Mouse (Mus musculus) erythroblast, embryonic 14.5 days (primary cell): Measurements from ENCODE around the gene Twsg1. TPM values are rescaled to one million over a fixed set of nuclear protein-coding genes. Genes with fewer than 3 reads are reported as not detected.

Experiments
- H3K27me3 ChIP-seq: 2 replicates; pipeline ENCODE4 v1.6.1; 2012; ENCODE audit warnings: inconsistent platforms; ENCODE audit not compliant: control insufficient read depth
- H3K36me3 ChIP-seq: 2 replicates; pipeline ENCODE4 v1.6.1; 2012; ENCODE audit warnings: mild to moderate bottlenecking, inconsistent platforms; ENCODE audit not compliant: control insufficient read depth
- H3K4me1 ChIP-seq: 2 replicates; pipeline ENCODE4 v1.6.1; 2012; ENCODE audit warnings: inconsistent platforms; ENCODE audit not compliant: control insufficient read depth
- H3K4me3 ChIP-seq: replicated peaks from 2 replicates; pipeline ENCODE3; 2012; ENCODE audit warnings: moderate library complexity, mild to moderate bottlenecking, inconsistent platforms
- H3K9me3 ChIP-seq: 2 replicates; pipeline ENCODE4 v1.6.1; 2012; ENCODE audit warnings: low read length, inconsistent platforms, mixed read lengths; ENCODE audit not compliant: control insufficient read depth
- GATA1 ChIP-seq: IDR thresholded peaks from 2 replicates; pipeline ENCODE4 v1.6.1; 2012; ENCODE audit warnings: low read length, inconsistent platforms, mixed read lengths
- TAL1 ChIP-seq: IDR thresholded peaks from 3 replicates; pipeline ENCODE4 v1.6.1; 2012; ENCODE audit warnings: low read length, inconsistent platforms, mixed read lengths
- polyA plus RNA-seq: library from polyadenylated mRNA; stranded (reverse); fragments of >175 nt; gene quantifications from 2 replicates; pipeline ENCODE4 v1.2.3, GENCODE M21; 2012

Twsg1 gene
- polyA plus RNA-seq, 1 experiment = 0.20 TPM

DNA sequence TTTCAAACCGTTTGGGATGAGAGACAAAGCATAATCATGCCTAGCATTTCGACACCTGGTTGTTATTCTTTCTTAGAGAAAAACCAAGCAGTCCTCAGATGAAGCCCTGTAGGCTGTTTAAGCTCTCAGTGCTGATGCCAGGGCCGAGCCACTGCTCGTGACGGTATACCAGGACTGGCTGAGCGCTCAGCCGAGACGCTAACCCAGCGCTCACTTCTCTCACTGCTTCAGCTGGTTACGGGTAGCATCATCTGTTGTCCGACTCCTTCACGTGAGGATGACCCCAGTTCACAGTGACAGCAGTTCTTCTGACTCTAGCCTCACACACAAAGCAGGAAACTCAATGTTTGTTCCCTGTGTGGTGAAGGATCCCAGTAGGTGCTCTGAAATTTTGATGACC lies 10.8 kb downstream of the Twsg1 start:
- Histone ChIP-seq H3K36me3 (peaks cover 30% of the 10 kb centered on the region), H3K27me3 (no peaks in the 10 kb centered on the region), H3K4me1 (peaks cover 7% of the 10 kb centered on the region), H3K9me3 (no peaks in the 10 kb centered on the region), H3K4me3 (no peak overlapping the region)
- TF ChIP-seq GATA1 = no peak
- TF ChIP-seq TAL1 = no peak

GRCm38 (mm10) chr17:65939461-65940192 lies 11.4 kb downstream of the Twsg1 start:
- peaks cover 4% of the 10 kb centered on the region for H3K4me1 ChIP-seq
- peaks cover 30% of the 10 kb centered on the region for H3K36me3 ChIP-seq
- no peaks in the 10 kb centered on the region for H3K9me3 ChIP-seq
- no peak overlapping the region for H3K4me3 ChIP-seq
- no peaks in the 10 kb centered on the region for H3K27me3 ChIP-seq
- TF ChIP-seq GATA1 = no peak
- no peak for TF ChIP-seq TAL1

- Histone ChIP-seq H3K9me3 (peaks cover 3% of the 10 kb centered on the region; the same call in 1 of the 2 replicates), H3K4me3 (no peak overlapping the region), H3K36me3 (peaks cover 39% of the 10 kb centered on the region), H3K4me1 (peaks cover 4% of the 10 kb centered on the region), H3K27me3 (no peaks in the 10 kb centered on the region)
- no peak for TF ChIP-seq TAL1
- no peak for TF ChIP-seq GATA1
These were observed 13.4 kb downstream of the Twsg1 start for GRCm38 (mm10) chr17:65937671-65938070.

DNA sequence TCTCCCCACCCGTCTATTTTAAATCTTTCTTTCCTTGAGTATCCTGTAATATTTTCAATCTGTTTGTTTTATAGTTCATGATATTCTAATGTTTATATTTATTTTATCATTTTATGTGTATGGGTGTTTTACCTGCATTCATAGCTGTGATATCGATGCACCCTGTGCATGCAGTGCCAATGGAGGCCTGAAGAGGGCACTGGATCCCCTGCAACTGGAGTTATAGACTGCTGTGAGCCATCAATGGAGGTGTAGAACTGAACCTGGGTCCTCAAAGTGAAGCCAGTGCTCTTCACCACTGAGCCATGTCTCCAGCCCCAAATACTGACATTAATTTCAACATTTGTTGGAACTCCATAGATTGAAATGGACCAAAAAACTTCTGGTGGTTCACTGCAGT lies 17.3 kb downstream of the Twsg1 start:
- peaks cover 3% of the 10 kb centered on the region; the same call in 1 of the 2 replicates for H3K9me3 ChIP-seq
- peaks cover 41% of the 10 kb centered on the region for H3K36me3 ChIP-seq
- no peak for TF ChIP-seq TAL1
- no peak for TF ChIP-seq GATA1
- H3K4me3 ChIP-seq = no peak overlapping the region
- no peaks in the 10 kb centered on the region for H3K4me1 ChIP-seq
- H3K27me3 ChIP-seq = no peaks in the 10 kb centered on the region

DNA sequence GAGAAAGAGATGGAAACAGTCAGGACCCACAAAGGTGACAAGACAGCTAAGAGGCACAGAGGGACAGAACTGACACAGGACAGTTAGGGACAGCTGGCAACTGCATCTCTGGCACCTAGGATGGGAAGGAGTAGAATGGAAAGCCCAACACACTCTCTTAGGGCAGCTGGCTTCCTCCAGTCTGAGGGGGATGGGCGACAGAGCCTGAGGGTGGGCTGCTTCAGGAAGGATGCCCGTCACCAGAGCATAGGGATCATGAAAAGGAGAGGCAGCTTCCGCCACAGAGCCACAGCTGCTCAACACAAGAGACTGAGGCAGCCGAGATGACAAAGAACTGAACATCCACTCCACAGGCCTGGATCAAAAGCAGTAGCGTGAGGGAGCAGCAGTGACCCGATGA lies 19.5 kb downstream of the Twsg1 start:
- TF ChIP-seq GATA1 (no peak), TAL1 (no peak)
- peaks cover 3% of the 10 kb centered on the region; the same call in 1 of the 2 replicates for H3K9me3 ChIP-seq
- H3K36me3 ChIP-seq = peaks cover 45% of the 10 kb centered on the region
- no peaks in the 10 kb centered on the region for H3K4me1 ChIP-seq
- no peaks in the 10 kb centered on the region for H3K27me3 ChIP-seq
- no peak overlapping the region for H3K4me3 ChIP-seq

GRCm38 (mm10) chr17:65930960-65931359 lies 20.1 kb downstream of the Twsg1 start:
- peaks cover 3% of the 10 kb centered on the region; the same call in 1 of the 2 replicates for H3K9me3 ChIP-seq
- H3K4me1 ChIP-seq = no peaks in the 10 kb centered on the region
- TF ChIP-seq TAL1 = no peak
- no peak for TF ChIP-seq GATA1
- no peak overlapping the region for H3K4me3 ChIP-seq
- H3K36me3 ChIP-seq = peaks cover 46% of the 10 kb centered on the region
- no peaks in the 10 kb centered on the region for H3K27me3 ChIP-seq

DNA sequence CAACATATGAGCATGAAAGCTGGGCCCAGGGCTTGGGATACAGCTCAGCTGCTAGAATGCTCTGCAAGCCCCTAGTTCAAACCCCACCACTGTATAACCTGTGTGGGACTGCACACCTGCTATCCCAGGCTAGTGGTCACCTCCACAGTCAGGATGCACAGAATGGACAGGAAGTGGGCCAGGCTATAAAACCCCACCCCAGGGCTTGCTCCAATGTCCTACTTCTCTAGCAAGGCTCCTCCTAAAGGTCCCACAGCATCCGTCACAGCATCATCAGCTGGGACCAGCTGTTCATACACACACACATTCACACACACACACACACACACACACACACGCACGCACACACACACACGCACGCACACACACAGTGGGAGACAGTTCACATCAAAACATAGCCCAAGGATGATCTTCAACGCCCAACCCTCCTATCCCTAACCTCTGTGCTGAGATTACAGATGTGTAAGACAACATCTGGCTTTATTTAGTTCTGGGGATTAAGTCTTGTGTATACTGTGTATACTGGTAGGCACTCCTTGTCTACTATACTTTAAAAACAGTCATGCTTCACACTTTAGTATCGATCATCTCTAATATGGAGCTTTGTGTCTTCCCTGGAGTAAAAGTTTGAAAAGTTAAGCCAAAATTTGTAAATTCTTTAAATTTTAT lies 20.7 kb downstream of the Twsg1 start:
- TF ChIP-seq GATA1 = no peak
- TF ChIP-seq TAL1 = no peak
- H3K9me3 ChIP-seq = peaks cover 3% of the 10 kb centered on the region; the same call in 1 of the 2 replicates

GRCm38 (mm10) chr17:65929319-65929978 lies 21.6 kb downstream of the Twsg1 start:
- peaks cover 52% of the 10 kb centered on the region for H3K36me3 ChIP-seq
- no peak for TF ChIP-seq GATA1
- TF ChIP-seq TAL1 = no peak
- H3K4me3 ChIP-seq = no peak overlapping the region

More for the DNA sequence above, 20.7 kb downstream of the Twsg1 start:
- no peak overlapping the region for H3K4me3 ChIP-seq
- H3K4me1 ChIP-seq = no peaks in the 10 kb centered on the region
- no peaks in the 10 kb centered on the region for H3K27me3 ChIP-seq
- peaks cover 47% of the 10 kb centered on the region for H3K36me3 ChIP-seq

DNA sequence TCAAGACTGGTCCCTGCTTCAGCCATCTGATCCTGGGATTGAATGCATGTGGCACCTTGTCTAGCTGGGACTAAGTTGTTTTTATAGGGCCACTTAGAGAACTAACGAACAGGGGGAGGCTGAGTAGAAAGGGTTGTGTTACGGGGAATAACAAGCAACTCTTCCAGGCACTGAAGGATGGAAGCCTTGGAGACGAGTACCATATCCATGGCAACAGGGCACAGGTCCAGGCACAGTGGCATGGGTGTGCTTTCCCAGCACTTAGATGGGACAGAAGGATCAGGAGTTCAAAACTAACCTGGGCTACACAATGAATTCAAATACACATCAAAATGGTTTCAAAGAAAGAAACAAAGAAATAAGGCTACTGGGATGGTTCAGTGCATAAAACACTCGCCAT lies 23.9 kb downstream of the Twsg1 start:
- Histone ChIP-seq H3K4me1 (no peaks in the 10 kb centered on the region), H3K9me3 (no peaks in the 10 kb centered on the region), H3K27me3 (no peaks in the 10 kb centered on the region), H3K4me3 (no peak overlapping the region), H3K36me3 (peaks cover 54% of the 10 kb centered on the region)
- TF ChIP-seq GATA1 (no peak), TAL1 (no peak)

More at GRCm38 (mm10) chr17:65929319-65929978, 21.6 kb downstream of the Twsg1 start:
- Histone ChIP-seq H3K4me1 (no peaks in the 10 kb centered on the region), H3K9me3 (peaks cover 3% of the 10 kb centered on the region; the same call in 1 of the 2 replicates), H3K27me3 (no peaks in the 10 kb centered on the region)
